Mouse (Mus musculus) midbrain, embryonic 11.5 days (tissue): ENCODE results near the gene Plekhh1. TPM values are rescaled to one million over a fixed set of nuclear protein-coding genes. Genes with fewer than 3 reads are reported as not detected.
A peak's percentile ranks its signal among the peaks of the same experiment; 100 is the strongest.
"Not testable (repeated sequence)": the region's sequence is repeated elsewhere in the genome, so short reads cannot be mapped to it uniquely, and the experiment has no call there.

Experiments used
- ATAC-seq: fragments of 200-750 bp; cut with Nextera tagmentation; 2 replicates; pipeline ENCODE4 v1.8.0; 2017; ENCODE audit warnings: moderate TSS enrichment, moderate library complexity; ENCODE audit not compliant: low FRiP score
- DNase-seq: peaks from one replicate; pipeline ENCODE4 v3.0.0; 2015; ENCODE audit warnings: low spot score; ENCODE audit errors: missing footprints
- H3K27ac ChIP-seq: fragments of 300-500 bp; sonication (generic); 2 replicates; pipeline ENCODE4 v1.5.1; 2014; ENCODE audit warnings: low read depth, low read length
- H3K27me3 ChIP-seq: fragments of 300-500 bp; sonication (generic); 2 replicates; pipeline ENCODE4 v1.6.1; 2014; ENCODE audit warnings: mild to moderate bottlenecking, low read length, moderate library complexity, mixed read lengths; ENCODE audit not compliant: control insufficient read depth, insufficient read depth
- H3K36me3 ChIP-seq: fragments of 300-500 bp; sonication (generic); 2 replicates; pipeline ENCODE4 v1.6.1; 2014; ENCODE audit warnings: mild to moderate bottlenecking, low read length, moderate library complexity, mixed read lengths; ENCODE audit not compliant: control insufficient read depth, insufficient read depth
- H3K4me1 ChIP-seq: fragments of 300-500 bp; sonication (generic); 2 replicates; pipeline ENCODE4 v1.6.1; 2014; ENCODE audit warnings: low read length; ENCODE audit not compliant: control insufficient read depth, insufficient read depth
- H3K4me2 ChIP-seq: fragments of 300-500 bp; sonication (generic); 2 replicates; pipeline ENCODE4 v1.6.1; 2014; ENCODE audit warnings: mild to moderate bottlenecking, moderate library complexity
- H3K4me3 ChIP-seq: fragments of 300-500 bp; sonication (generic); 2 replicates; pipeline ENCODE4 v1.5.1; 2014; ENCODE audit warnings: low read depth, low read length
- H3K9ac ChIP-seq: fragments of 300-500 bp; sonication (generic); 2 replicates; pipeline ENCODE4 v1.6.1; 2014; ENCODE audit warnings: low read length
- H3K9me3 ChIP-seq: fragments of 300-500 bp; sonication (generic); 2 replicates; pipeline ENCODE4 v1.6.1; 2016; ENCODE audit warnings: low read length; ENCODE audit not compliant: control insufficient read depth
- WGBS: fragments of 180-500 bp; shearing (Covaris S2); extraction: QIAGEN DNeasy Blood & Tissue Kit; methylation state at CpG from one replicate; pipeline ENCODE4 v1.1.7; 2014; 5-methylcytosine and 5-hydroxymethylcytosine counted together
- polyA plus RNA-seq: library from polyadenylated mRNA; unstranded; fragments of >200 nt; fragmentation: Nextera tagmentation; extraction: Ambion mirVana; gene quantifications from 2 replicates; pipeline ENCODE4 v1.2.1, GENCODE M21; 2014

Plekhh1 gene
- polyA plus RNA-seq, 1 experiment from 2014 or later = 6.4 TPM

GRCm38 (mm10) chr12:79017994-79018399, 11.0 kb upstream of the Plekhh1 start:
- Histone ChIP-seq H3K27ac (no peak overlapping the region), H3K9ac (no peak overlapping the region), H3K4me1 (peaks cover 5% of the 10 kb centered on the region), H3K27me3 (no peaks in the 10 kb centered on the region), H3K4me3 (no peak overlapping the region), H3K4me2 (no peak overlapping the region), H3K36me3 (no peaks in the 10 kb centered on the region), H3K9me3 (no peaks in the 10 kb centered on the region)
- no peak for ATAC-seq
- DNase-seq = peak; percentile 72
- 57% methylated on average over 4 of the region's 4 CpGs for WGBS

- Histone ChIP-seq H3K4me1 (no peaks in the 10 kb centered on the region), H3K9ac (no peak overlapping the region), H3K36me3 (no peaks in the 10 kb centered on the region), H3K27me3 (no peaks in the 10 kb centered on the region), H3K4me3 (no peak overlapping the region), H3K9me3 (no peaks in the 10 kb centered on the region), H3K4me2 (no peak overlapping the region), H3K27ac (no peak overlapping the region)
- ATAC-seq = no peak
- no peak for DNase-seq
- WGBS = 79% methylated on average over 1 of the region's 1 CpGs
Measured at GRCm38 (mm10) chr12:79021902-79022301, 7.1 kb upstream of the Plekhh1 start.

- WGBS = 13% methylated on average over 3 of the region's 3 CpGs
- no peak for ATAC-seq
Measured at GRCm38 (mm10) chr12:79022882-79023281, 6.1 kb upstream of the Plekhh1 start.

GRCm38 (mm10) chr12:79027526-79027925, 1.4 kb upstream of the Plekhh1 start:
- not testable (repeated sequence) for H3K9me3 ChIP-seq, H3K27ac ChIP-seq, ATAC-seq, H3K4me1 ChIP-seq, H3K9ac ChIP-seq, H3K4me3 ChIP-seq, DNase-seq, H3K4me2 ChIP-seq, H3K36me3 ChIP-seq, H3K27me3 ChIP-seq
- 91% methylated on average over 7 of the region's 8 CpGs for WGBS

More at GRCm38 (mm10) chr12:79022882-79023281, 6.1 kb upstream of the Plekhh1 start:
- no peak overlapping the region for H3K9ac ChIP-seq
- no peak overlapping the region for H3K4me2 ChIP-seq
- no peaks in the 10 kb centered on the region for H3K9me3 ChIP-seq
- no peaks in the 10 kb centered on the region for H3K27me3 ChIP-seq
- no peak overlapping the region for H3K27ac ChIP-seq
- peak; percentile 90 for DNase-seq
- H3K4me3 ChIP-seq = no peak overlapping the region
- no peaks in the 10 kb centered on the region for H3K4me1 ChIP-seq
- no peaks in the 10 kb centered on the region for H3K36me3 ChIP-seq

GRCm38 (mm10) chr12:79034331-79034730, 5.4 kb downstream of the Plekhh1 start:
- no peak overlapping the region for H3K4me3 ChIP-seq
- H3K27ac ChIP-seq = no peak overlapping the region
- ATAC-seq (no peak), DNase-seq (no peak)
- H3K36me3 ChIP-seq = no peaks in the 10 kb centered on the region
- no peaks in the 10 kb centered on the region for H3K27me3 ChIP-seq
- 98% methylated on average over 2 of the region's 2 CpGs for WGBS
- H3K9ac ChIP-seq = no peak overlapping the region
- H3K9me3 ChIP-seq = no peaks in the 10 kb centered on the region
- 0 out of 2 replicates have a peak, but pooled peaks cover 4% of the 10 kb centered on the region for H3K4me1 ChIP-seq
- H3K4me2 ChIP-seq = no peak overlapping the region

DNA sequence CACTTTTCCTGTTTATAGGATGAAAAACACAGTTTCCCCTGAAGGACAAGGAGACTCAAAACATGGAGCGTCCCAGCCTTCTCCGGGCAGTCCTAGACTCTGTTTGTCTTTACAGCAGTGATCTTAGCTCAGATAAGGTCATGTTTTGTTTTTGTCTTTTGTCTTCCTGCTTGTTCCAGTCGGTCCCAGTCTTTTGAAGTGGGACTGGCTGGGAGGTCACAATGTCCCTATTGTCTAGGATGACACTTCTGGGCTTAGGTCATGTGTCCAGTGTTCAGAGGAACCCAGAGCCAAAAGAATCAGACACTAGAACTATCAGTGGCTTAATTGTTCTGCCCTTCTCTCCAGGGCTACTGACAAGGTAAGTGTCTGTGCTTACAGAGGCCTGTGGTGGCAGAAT, 6.4 kb downstream of the Plekhh1 start:
- DNase-seq = no peak
- WGBS = 11% methylated on average over 3 of the region's 3 CpGs

GRCm38 (mm10) chr12:79039708-79040107, 10.7 kb downstream of the Plekhh1 start:
- no peaks in the 10 kb centered on the region for H3K9me3 ChIP-seq
- H3K27me3 ChIP-seq = no peaks in the 10 kb centered on the region
- no peak overlapping the region for H3K4me3 ChIP-seq
- H3K9ac ChIP-seq = no peak overlapping the region
- H3K27ac ChIP-seq = no peak overlapping the region
- ATAC-seq (no peak), DNase-seq (no peak)
- no peak overlapping the region for H3K4me2 ChIP-seq
- 70% methylated on average over 8 of the region's 8 CpGs for WGBS
- no peaks in the 10 kb centered on the region for H3K36me3 ChIP-seq
- 0 out of 2 replicates have a peak, but pooled peaks cover 4% of the 10 kb centered on the region for H3K4me1 ChIP-seq

More for the DNA sequence above, 6.4 kb downstream of the Plekhh1 start:
- Histone ChIP-seq H3K27ac (no peak overlapping the region), H3K9ac (no peak overlapping the region), H3K27me3 (no peaks in the 10 kb centered on the region), H3K36me3 (no peaks in the 10 kb centered on the region), H3K4me3 (no peak overlapping the region), H3K4me1 (0 out of 2 replicates have a peak, but pooled peaks cover 4% of the 10 kb centered on the region), H3K4me2 (no peak overlapping the region), H3K9me3 (no peaks in the 10 kb centered on the region)
- ATAC-seq = no peak

DNA sequence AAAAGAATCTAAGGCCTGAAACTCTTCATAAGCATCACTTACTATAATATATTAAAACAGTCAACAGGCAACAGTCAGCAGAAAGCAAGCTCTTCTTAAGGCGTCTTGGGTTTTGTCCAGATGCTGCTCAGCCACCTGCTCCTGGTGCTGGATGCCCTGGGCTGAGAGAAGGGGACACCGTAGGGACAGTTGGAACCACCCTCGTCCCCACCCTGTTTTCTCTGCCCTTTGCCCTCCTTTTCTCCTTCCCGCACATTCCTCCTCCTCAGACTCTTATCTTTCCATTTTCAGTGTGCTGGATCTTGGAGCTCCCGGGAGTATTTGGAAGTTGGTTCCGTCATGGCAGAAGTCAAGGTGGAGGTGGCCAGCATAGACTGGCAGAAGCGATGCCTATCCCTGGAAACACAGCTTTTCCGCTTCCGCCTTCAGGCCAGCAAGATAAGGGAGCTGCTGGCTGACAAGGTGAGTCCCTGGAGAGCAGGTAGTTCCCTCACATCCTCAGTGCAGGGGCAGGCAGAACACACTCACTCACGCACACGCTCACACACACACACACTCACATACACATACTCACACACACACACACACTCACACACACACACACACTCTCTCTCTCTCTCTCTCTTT, 11.4 kb downstream of the Plekhh1 start:
- Histone ChIP-seq H3K27me3 (no peaks in the 10 kb centered on the region), H3K9ac (no peak overlapping the region)
- ATAC-seq = no peak

DNA sequence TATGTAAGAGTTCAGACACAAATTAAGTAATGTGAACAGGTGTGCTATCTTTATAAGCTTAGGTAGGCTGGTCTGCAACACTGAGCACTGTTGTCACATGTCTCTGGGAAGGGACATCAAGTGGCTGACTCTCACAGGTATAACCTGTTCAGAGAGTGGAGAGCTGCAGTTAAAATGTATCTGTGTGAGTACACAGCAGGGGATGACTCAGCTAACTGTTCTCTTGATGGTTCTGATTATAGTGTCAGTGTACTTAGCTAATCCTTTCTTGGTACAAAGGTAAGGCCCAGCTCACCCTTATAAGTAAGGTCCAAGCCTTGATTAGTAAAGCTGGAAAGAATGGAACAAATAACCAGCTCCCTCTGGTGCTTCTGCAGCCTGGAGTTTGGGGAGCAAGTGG, 12.5 kb downstream of the Plekhh1 start:
- H3K9me3 ChIP-seq = no peaks in the 10 kb centered on the region
- no peaks in the 10 kb centered on the region for H3K27me3 ChIP-seq
- no peak overlapping the region for H3K27ac ChIP-seq
- H3K36me3 ChIP-seq = no peaks in the 10 kb centered on the region
- DNase-seq = no peak
- H3K9ac ChIP-seq = no peak overlapping the region
- H3K4me1 ChIP-seq = no peaks in the 10 kb centered on the region
- no peak overlapping the region for H3K4me2 ChIP-seq
- no peak overlapping the region for H3K4me3 ChIP-seq
- ATAC-seq = no peak

More for the DNA sequence above, 11.4 kb downstream of the Plekhh1 start:
- 87% methylated on average over 11 of the region's 11 CpGs for whole genome bisulfite sequencing
- DNase-seq = no peak
- Histone ChIP-seq H3K27ac (no peak overlapping the region), H3K9me3 (no peaks in the 10 kb centered on the region), H3K4me1 (0 out of 2 replicates have a peak, but pooled peaks cover 2% of the 10 kb centered on the region), H3K4me3 (no peak overlapping the region), H3K4me2 (no peak overlapping the region), H3K36me3 (no peaks in the 10 kb centered on the region)
